Mouse (Mus musculus) MEL (cell line): ENCODE results near the gene Lrtm2.

Experiments
- CHD2 ChIP-seq: IDR thresholded peaks from 2 replicates; pipeline ENCODE4 v1.6.1; 2011; ENCODE audit warnings: low read length, improper control_type of control experiment
- CTCF ChIP-seq, 3 experiments: IDR thresholded peaks in 2 of 3; conservative IDR thresholded peaks in 1 of 3; 2 replicates each; pipeline ENCODE4 v1.5.1; 2011 to 2012; ENCODE audit warnings: low read length in 3 of 3, low read depth in 2 of 3, mild to moderate bottlenecking in 2 of 3, improper control_type of control experiment in 1 of 3, inconsistent platforms in 1 of 3, mixed read lengths in 1 of 3, moderate library complexity in 1 of 3; ENCODE audit not compliant: control insufficient read depth in 1 of 3, insufficient read depth in 1 of 3, poor library complexity in 1 of 3, severe bottlenecking in 1 of 3
- EP300 ChIP-seq, 2 experiments: IDR thresholded peaks; 2 replicates each; pipeline ENCODE4 v1.6.1; 2011; ENCODE audit warnings: improper control_type of control experiment in 2 of 2, low read length in 2 of 2, low read depth in 1 of 2, mild to moderate bottlenecking in 1 of 2
- KAT2A ChIP-seq: conservative IDR thresholded peaks from 2 replicates; pipeline ENCODE4 v1.6.1; 2012; ENCODE audit warnings: low read depth, low read length, improper control_type of control experiment, inconsistent platforms
- MYC ChIP-seq: IDR thresholded peaks from 2 replicates; pipeline ENCODE4 v1.6.1; 2011; ENCODE audit warnings: low read depth, mild to moderate bottlenecking, low read length, improper control_type of control experiment, moderate library complexity
- NRF1 ChIP-seq: IDR thresholded peaks from 2 replicates; pipeline ENCODE4 v1.6.1; 2014; ENCODE audit warnings: low read depth, mild to moderate bottlenecking, inconsistent platforms, low read length, improper control_type of control experiment, moderate library complexity; ENCODE audit not compliant: poor library complexity, insufficient read depth, severe bottlenecking
- POLR2A ChIP-seq, 2 experiments: IDR thresholded peaks; 2 replicates each; pipeline ENCODE4 v1.6.1; 2011 to 2012; ENCODE audit warnings: low read length in 2 of 2, mild to moderate bottlenecking in 2 of 2, control low read depth in 1 of 2, improper control_type of control experiment in 1 of 2, low read depth in 1 of 2, moderate library complexity in 1 of 2; ENCODE audit not compliant: control insufficient read depth in 1 of 2, insufficient read depth in 1 of 2, poor library complexity in 1 of 2
- POLR2AphosphoS2 ChIP-seq: IDR thresholded peaks from 2 replicates; pipeline ENCODE4 v1.6.1; 2011; ENCODE audit warnings: low read length, improper control_type of control experiment
- SIN3A ChIP-seq: IDR thresholded peaks from 2 replicates; pipeline ENCODE4 v1.6.1; 2012; ENCODE audit warnings: low read length, improper control_type of control experiment, inconsistent platforms
- TAL1 ChIP-seq: IDR thresholded peaks from 2 replicates; pipeline ENCODE4 v1.6.1; 2012; ENCODE audit warnings: mild to moderate bottlenecking, inconsistent platforms, low read length, moderate library complexity, mixed read lengths
- USF1 ChIP-seq: IDR thresholded peaks from 2 replicates; pipeline ENCODE4 v1.6.1; 2014; ENCODE audit warnings: low read depth, mild to moderate bottlenecking, inconsistent platforms, low read length, improper control_type of control experiment, moderate library complexity
- USF2 ChIP-seq, 2 experiments: IDR thresholded peaks; 2 replicates each; pipeline ENCODE4 v1.6.1; 2011 to 2012; ENCODE audit warnings: improper control_type of control experiment in 2 of 2, low read length in 2 of 2, borderline replicate concordance in 1 of 2, inconsistent platforms in 1 of 2, low read depth in 1 of 2, mild to moderate bottlenecking in 1 of 2; ENCODE audit not compliant: insufficient read depth in 1 of 2
- ZNF384 ChIP-seq: IDR thresholded peaks from 2 replicates; pipeline ENCODE4 v1.6.1; 2012; ENCODE audit warnings: low read depth, mild to moderate bottlenecking, inconsistent platforms, low read length, improper control_type of control experiment

DNA sequence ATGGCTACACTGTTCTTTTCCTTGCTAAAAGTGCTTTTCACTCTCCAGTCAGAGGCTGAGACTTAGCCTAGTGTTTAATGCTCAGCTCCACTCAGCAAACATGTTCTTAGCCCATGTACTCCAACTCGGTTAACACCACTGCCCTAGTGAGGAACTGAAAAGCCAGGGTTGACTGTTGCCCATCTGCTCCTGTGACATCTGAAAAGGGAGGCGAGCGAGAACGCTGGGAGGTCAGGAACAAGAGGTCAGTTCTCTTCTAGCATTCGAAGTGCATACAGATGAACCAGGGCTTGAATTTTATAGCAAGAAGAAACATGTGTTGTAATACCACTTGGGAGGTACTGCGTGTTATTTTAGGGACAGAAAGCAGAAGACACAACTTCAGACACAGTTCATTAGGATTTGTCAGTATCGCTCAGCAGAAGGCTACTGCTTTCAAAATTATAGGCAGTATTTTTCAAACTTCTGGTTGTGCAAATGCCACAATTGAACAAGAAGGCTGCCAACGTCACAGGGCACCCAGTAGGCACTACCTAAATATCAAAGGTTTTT is 27.5 kb upstream of the Lrtm2 start:
- TF ChIP-seq POLR2A (IDR thresholded peaks at IDR 0.05; ENCODE audit: control insufficient read depth in 1 of 2, insufficient read depth in 1 of 2, low read depth in 1 of 2, low read length in 2 of 2, poor library complexity in 1 of 2), result no peak
- no peak for TF ChIP-seq POLR2AphosphoS2
- no peak for TF ChIP-seq CTCF (IDR thresholded peaks at IDR 0.05 in 2 of 3, conservative IDR thresholded peaks at IDR 0.05 in 1 of 3; ENCODE audit: control insufficient read depth in 1 of 3, insufficient read depth in 1 of 3, low read depth in 2 of 3, low read length in 3 of 3, poor library complexity in 1 of 3, severe bottlenecking in 1 of 3)
- no peak for TF ChIP-seq SIN3A
- no peak for TF ChIP-seq MYC
- TF ChIP-seq USF1, result no peak
- TF ChIP-seq CHD2, result no peak
- TF ChIP-seq TAL1, result no peak
- no peak for TF ChIP-seq ZNF384
- TF ChIP-seq KAT2A, result no peak
- TF ChIP-seq NRF1, result no peak
- TF ChIP-seq USF2 (IDR thresholded peaks at IDR 0.05; ENCODE audit: borderline replicate concordance in 1 of 2, insufficient read depth in 1 of 2, low read depth in 1 of 2, low read length in 2 of 2), result no peak
- TF ChIP-seq EP300 (IDR thresholded peaks at IDR 0.05; ENCODE audit: low read depth in 1 of 2, low read length in 2 of 2), result no peak
